Mouse (Mus musculus) kidney, embryonic 14.5 days (tissue): ENCODE measurements around the gene Rnf128. TPM values are rescaled to one million over a fixed set of nuclear protein-coding genes. Genes with fewer than 3 reads are reported as not detected.
A peak's percentile ranks its signal among the peaks of the same experiment; 100 is the strongest.

Experiments
- ATAC-seq: fragments of 200-750 bp; cut with Nextera tagmentation; 2 replicates; pipeline ENCODE4 v1.8.0; 2017; ENCODE audit warnings: moderate number of reproducible peaks, mild to moderate bottlenecking, moderate TSS enrichment, moderate library complexity; ENCODE audit not compliant: low FRiP score, low TSS enrichment
- H3K27ac ChIP-seq: fragments of 300-500 bp; sonication (generic); 2 replicates; pipeline ENCODE4 v1.5.1; 2014; ENCODE audit warnings: low read depth, mild to moderate bottlenecking, low read length, moderate library complexity, mixed read lengths
- H3K27me3 ChIP-seq: fragments of 300-500 bp; sonication (generic); 2 replicates; pipeline ENCODE4 v1.6.1; 2014; ENCODE audit warnings: mild to moderate bottlenecking, low read length; ENCODE audit not compliant: control insufficient read depth, insufficient read depth
- H3K36me3 ChIP-seq: fragments of 300-500 bp; sonication (generic); 2 replicates; pipeline ENCODE4 v1.6.1; 2014; ENCODE audit warnings: low read length, mixed read lengths; ENCODE audit not compliant: control insufficient read depth, insufficient read depth
- H3K4me1 ChIP-seq: fragments of 300-500 bp; sonication (generic); 2 replicates; pipeline ENCODE4 v1.6.1; 2014; ENCODE audit warnings: low read length, mixed read lengths; ENCODE audit not compliant: control insufficient read depth, insufficient read depth
- H3K4me2 ChIP-seq: fragments of 300-500 bp; sonication (generic); replicated peaks from 2 replicates; pipeline ENCODE4 v1.6.1; 2014; ENCODE audit warnings: low read depth, mild to moderate bottlenecking, low read length
- H3K4me3 ChIP-seq: fragments of 300-500 bp; sonication (generic); 2 replicates; pipeline ENCODE4 v1.5.1; 2014; ENCODE audit warnings: mild to moderate bottlenecking, low read length
- H3K9ac ChIP-seq: fragments of 300-500 bp; sonication (generic); 2 replicates; pipeline ENCODE4 v1.6.1; 2014; ENCODE audit warnings: low read depth, mild to moderate bottlenecking, low read length, moderate library complexity
- H3K9me3 ChIP-seq: fragments of 300-500 bp; sonication (generic); 2 replicates; pipeline ENCODE4 v1.6.1; 2016; ENCODE audit warnings: low read length; ENCODE audit not compliant: control insufficient read depth
- WGBS: fragments of 180-500 bp; shearing (Covaris S2); extraction: QIAGEN DNeasy Blood & Tissue Kit; methylation state at CpG from one replicate; pipeline ENCODE4 v1.1.7; 2014; 5-methylcytosine and 5-hydroxymethylcytosine counted together
- polyA plus RNA-seq: library from polyadenylated mRNA; unstranded; fragments of >200 nt; fragmentation: Nextera tagmentation; extraction: Ambion mirVana; gene quantifications from 2 replicates; pipeline ENCODE4 v1.2.1, GENCODE M21; 2014

Rnf128 gene
- polyA plus RNA-seq, 1 experiment from 2014 or later: 31.3 TPM

GRCm38 (mm10) chrX:139610033-139610764, 47.1 kb downstream of the Rnf128 start:
- H3K9ac ChIP-seq: peak overlapping the region; percentile 60
- H3K27ac ChIP-seq: 0 out of 2 replicates have a peak overlapping the region, but pooled peaks have one; percentile 17
- peaks cover 7% of the 10 kb centered on the region; the same call in 1 of the 2 replicates for H3K27me3 ChIP-seq
- H3K36me3 ChIP-seq: no peaks in the 10 kb centered on the region
- H3K9me3 ChIP-seq: no peaks in the 10 kb centered on the region
- peak overlapping the region; percentile 66 for H3K4me2 ChIP-seq
- H3K4me1 ChIP-seq: no peaks in the 10 kb centered on the region
- 29% methylated on average over 40 of the region's 44 CpGs for WGBS
- peak overlapping the region; percentile 52 for H3K4me3 ChIP-seq
- peak; percentile 97 for ATAC-seq

DNA sequence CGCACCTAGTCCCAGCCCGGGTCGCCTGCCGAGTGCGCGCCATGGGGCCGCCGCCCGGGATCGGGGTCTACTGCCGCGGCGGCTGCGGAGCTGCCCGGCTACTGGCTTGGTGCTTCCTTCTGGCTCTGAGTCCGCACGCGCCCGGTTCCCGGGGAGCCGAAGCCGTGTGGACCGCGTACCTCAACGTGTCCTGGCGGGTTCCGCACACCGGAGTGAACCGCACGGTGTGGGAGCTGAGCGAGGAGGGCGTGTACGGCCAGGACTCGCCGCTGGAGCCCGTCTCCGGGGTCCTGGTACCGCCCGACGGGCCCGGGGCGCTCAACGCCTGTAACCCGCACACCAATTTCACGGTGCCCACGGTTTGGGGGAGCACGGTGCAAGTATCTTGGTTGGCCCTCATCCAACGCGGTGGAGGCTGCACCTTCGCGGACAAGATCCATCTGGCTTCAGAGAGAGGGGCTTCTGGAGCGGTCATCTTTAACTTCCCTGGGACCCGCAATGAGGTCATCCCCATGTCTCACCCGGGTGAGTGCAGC, 47.7 kb downstream of the Rnf128 start:
- peak; percentile 88 for ATAC-seq
- peak overlapping the region; percentile 66 for H3K4me2 ChIP-seq
- peak overlapping the region; percentile 60 for H3K9ac ChIP-seq
- WGBS: 27% methylated on average over 46 of the region's 54 CpGs
- peaks cover 7% of the 10 kb centered on the region; the same call in 1 of the 2 replicates for H3K27me3 ChIP-seq
- H3K4me1 ChIP-seq: no peaks in the 10 kb centered on the region
- no peaks in the 10 kb centered on the region for H3K36me3 ChIP-seq
- no peaks in the 10 kb centered on the region for H3K9me3 ChIP-seq
- H3K27ac ChIP-seq: 0 out of 2 replicates have a peak overlapping the region, but pooled peaks have one; percentile 17
- peak overlapping the region; percentile 52 for H3K4me3 ChIP-seq

- Histone ChIP-seq H3K9ac (no peak overlapping the region), H3K36me3 (no peaks in the 10 kb centered on the region), H3K27me3 (peaks cover 7% of the 10 kb centered on the region; the same call in 1 of the 2 replicates), H3K4me2 (no peak overlapping the region), H3K4me1 (no peaks in the 10 kb centered on the region), H3K9me3 (no peaks in the 10 kb centered on the region), H3K27ac (no peak overlapping the region), H3K4me3 (no peak overlapping the region)
- ATAC-seq: no peak
- 84% methylated on average over 2 of the region's 2 CpGs for WGBS
These were observed 51.6 kb downstream of the Rnf128 start for GRCm38 (mm10) chrX:139614761-139615160.

DNA sequence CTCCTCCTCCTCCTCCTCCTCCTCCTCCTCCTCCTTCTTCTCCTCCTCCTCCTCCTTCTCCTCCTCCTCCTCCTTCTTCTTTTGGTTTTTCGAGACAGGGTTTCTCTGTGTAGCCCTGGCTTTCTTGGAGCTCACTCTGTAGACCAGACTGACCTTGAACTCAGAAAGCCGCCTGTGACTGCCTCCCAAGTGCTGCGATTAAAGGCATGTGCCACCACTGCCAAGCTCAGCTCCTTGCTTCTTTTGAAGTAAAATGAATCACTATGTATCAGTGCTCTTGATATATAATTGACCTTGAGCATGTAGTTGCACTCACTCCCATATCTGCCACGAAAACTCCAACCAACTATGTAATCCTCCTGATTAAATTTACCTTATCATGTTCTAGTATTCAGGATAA, 59.0 kb downstream of the Rnf128 start:
- Histone ChIP-seq H3K36me3 (no peaks in the 10 kb centered on the region), H3K27ac (no peak overlapping the region), H3K4me1 (no peaks in the 10 kb centered on the region), H3K27me3 (no peaks in the 10 kb centered on the region), H3K9me3 (no peaks in the 10 kb centered on the region), H3K9ac (no peak overlapping the region), H3K4me3 (no peak overlapping the region), H3K4me2 (no peak overlapping the region)
- 90% methylated on average over 3 of the region's 4 CpGs for WGBS
- ATAC-seq: no peak

DNA sequence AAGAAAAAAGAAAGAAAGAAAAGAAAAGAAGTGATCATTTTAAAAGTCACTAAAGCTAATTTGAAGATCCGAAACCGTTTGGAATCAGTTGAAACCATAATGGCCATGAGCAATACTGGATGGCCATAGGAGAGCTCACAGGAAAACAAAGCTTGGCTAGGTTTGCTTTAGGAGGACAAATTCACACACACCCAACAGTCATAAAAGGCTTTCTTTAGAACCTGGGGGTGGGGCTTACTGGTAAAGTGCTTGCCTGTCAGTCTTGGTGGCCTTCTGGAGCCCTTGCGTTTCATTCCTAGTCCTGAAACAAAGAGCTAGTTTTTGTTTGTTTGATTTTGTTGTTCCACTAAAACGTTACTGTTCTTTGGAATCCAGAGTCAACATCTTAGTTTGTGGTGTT, 71.6 kb downstream of the Rnf128 start:
- ATAC-seq: no peak
- Histone ChIP-seq H3K9me3 (no peaks in the 10 kb centered on the region), H3K27me3 (no peaks in the 10 kb centered on the region), H3K36me3 (no peaks in the 10 kb centered on the region), H3K4me2 (no peak overlapping the region), H3K4me3 (no peak overlapping the region), H3K4me1 (no peaks in the 10 kb centered on the region), H3K9ac (no peak overlapping the region), H3K27ac (no peak overlapping the region)
- WGBS: 60% methylated on average over 4 of the region's 4 CpGs

DNA sequence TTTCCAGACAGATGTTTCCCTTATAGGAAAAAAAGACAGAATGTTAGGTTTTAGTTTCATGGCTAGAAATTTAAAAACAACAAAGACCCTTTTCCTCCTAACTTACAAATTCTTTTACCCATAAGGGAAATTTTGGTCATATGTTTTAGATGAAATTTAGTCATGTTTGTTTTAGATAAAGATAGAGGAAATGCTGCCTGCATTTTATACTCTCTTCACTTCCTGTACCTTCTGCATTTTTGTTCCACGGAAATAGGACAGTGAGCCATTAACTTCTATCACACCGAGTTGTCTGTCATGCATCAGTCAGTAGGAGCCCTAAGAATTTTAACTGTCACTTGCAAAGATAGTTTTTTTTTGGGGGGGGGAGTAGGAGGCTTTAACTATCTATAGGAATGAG, 76.6 kb downstream of the Rnf128 start:
- Histone ChIP-seq H3K27me3 (no peaks in the 10 kb centered on the region), H3K4me2 (no peak overlapping the region), H3K9me3 (no peaks in the 10 kb centered on the region), H3K36me3 (no peaks in the 10 kb centered on the region), H3K4me1 (no peaks in the 10 kb centered on the region), H3K9ac (no peak overlapping the region), H3K4me3 (no peak overlapping the region), H3K27ac (no peak overlapping the region)
- no peak for ATAC-seq
- WGBS: 50% methylated on average over 2 of the region's 2 CpGs

- no peak for ATAC-seq
- H3K27me3 ChIP-seq: no peaks in the 10 kb centered on the region
- H3K27ac ChIP-seq: no peak overlapping the region
- H3K9ac ChIP-seq: no peak overlapping the region
- no peaks in the 10 kb centered on the region for H3K4me1 ChIP-seq
- no peak overlapping the region for H3K4me2 ChIP-seq
- H3K36me3 ChIP-seq: no peaks in the 10 kb centered on the region
- no peak overlapping the region for H3K4me3 ChIP-seq
- H3K9me3 ChIP-seq: no peaks in the 10 kb centered on the region
These were observed 77.3 kb downstream of the Rnf128 start for GRCm38 (mm10) chrX:139640418-139640817.

DNA sequence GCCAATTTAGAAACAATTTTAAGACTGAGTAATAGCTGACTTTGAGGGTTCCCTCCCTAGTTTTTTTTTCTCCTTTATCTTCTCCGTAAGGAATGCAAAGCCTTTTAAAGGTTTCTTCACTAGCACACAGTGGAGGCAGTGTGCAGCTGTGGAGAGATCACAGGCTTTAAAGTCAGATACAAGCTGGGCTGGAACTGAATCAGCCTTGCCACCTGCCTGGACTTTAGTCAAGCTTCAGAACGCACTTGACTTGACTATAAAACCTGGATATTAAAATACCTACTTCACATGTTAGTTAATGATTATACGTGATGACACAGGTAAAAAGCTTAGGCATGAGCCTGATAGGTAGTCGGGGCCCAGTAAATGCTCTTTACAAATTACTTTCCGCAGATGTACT, 89.1 kb downstream of the Rnf128 start:
- ATAC-seq: no peak
- no peak overlapping the region for H3K4me2 ChIP-seq

GRCm38 (mm10) chrX:139653292-139653691, 90.2 kb downstream of the Rnf128 start:
- Histone ChIP-seq H3K9ac (no peak overlapping the region), H3K4me2 (no peak overlapping the region), H3K4me3 (no peak overlapping the region), H3K27me3 (no peaks in the 10 kb centered on the region), H3K27ac (no peak overlapping the region), H3K9me3 (no peaks in the 10 kb centered on the region), H3K4me1 (no peaks in the 10 kb centered on the region), H3K36me3 (no peaks in the 10 kb centered on the region)
- ATAC-seq: no peak
- WGBS: 82% methylated on average over 3 of the region's 3 CpGs

More for the DNA sequence above, 89.1 kb downstream of the Rnf128 start:
- H3K4me3 ChIP-seq: no peak overlapping the region
- WGBS: 75% methylated on average over 5 of the region's 5 CpGs
- no peak overlapping the region for H3K27ac ChIP-seq
- no peaks in the 10 kb centered on the region for H3K36me3 ChIP-seq
- no peaks in the 10 kb centered on the region for H3K4me1 ChIP-seq
- H3K27me3 ChIP-seq: no peaks in the 10 kb centered on the region
- no peak overlapping the region for H3K9ac ChIP-seq
- no peaks in the 10 kb centered on the region for H3K9me3 ChIP-seq
